Mouse (Mus musculus) liver, embryonic 14 days (tissue): ENCODE data around the gene Mettl3. TPM values are rescaled to one million over a fixed set of nuclear protein-coding genes. Genes with fewer than 3 reads are reported as not detected.

ENCODE experiments used
- polyA plus RNA-seq: library from polyadenylated mRNA; depleted of rRNA; stranded (reverse); fragments of >200 nt; gene quantifications from 2 replicates; pipeline ENCODE4 v1.2.3, GENCODE M21; 2012; rRNA removed

Mettl3 gene
- polyA plus RNA-seq: 17.1 and 17.7 TPM in 2 replicates

GRCm38 (mm10) chr14:52304644-52305271 is at the start of gene Mettl3:
Gene Mettl3 (minus strand): TSS chr14:52305128.

GRCm38 (mm10) chr14:52327910-52328812 is 23.2 kb upstream of the Mettl3 start, which contains the start of gene Sall2:
Gene Sall2 (minus strand): TSS chr14:52328762.

GRCm38 (mm10) chr14:52278932-52279746 is 25.8 kb downstream of the Mettl3 start, which contains the start of the genes Tox4 and Rab2b:
Gene Tox4 (plus strand): TSS chr14:52279146.
Gene Rab2b (minus strand): TSS chr14:52279545.

GRCm38 (mm10) chr14:52257484-52258213 is 47.3 kb downstream of the Mettl3 start, which contains the start of gene Chd8:
Gene Chd8 (minus strand): TSS chr14:52257780.

Other genes starting within 250 kb of the Mettl3 start
- 184 and 196 TPM in 2 replicates for gene Hnrnpc, start 201.1 kb downstream of the Mettl3 start, polyA plus RNA-seq
- gene Rpgrip1, start 194.4 kb downstream of the Mettl3 start, polyA plus RNA-seq: 0.42 and 0.45 TPM in 2 replicates
- 29.1 and 30.1 TPM in 2 replicates for gene Supt16, start 107.7 kb downstream of the Mettl3 start, polyA plus RNA-seq
- 12.9 and 15.6 TPM in 2 replicates for gene Chd8, start 47.3 kb downstream of the Mettl3 start, polyA plus RNA-seq
- gene Tox4, start 26.0 kb downstream of the Mettl3 start, polyA plus RNA-seq: 9.6 and 11.0 TPM in 2 replicates
- gene Rab2b, start 25.6 kb downstream of the Mettl3 start, polyA plus RNA-seq: 3.2 TPM in 2 replicates
- 0.80 and 0.84 TPM in 2 replicates for gene Sall2, start 23.6 kb upstream of the Mettl3 start, polyA plus RNA-seq
- gene Olfr1513, start 51.3 kb upstream of the Mettl3 start, polyA plus RNA-seq: not detected in 2 replicates
- gene Olfr1512, start 74.0 kb upstream of the Mettl3 start, polyA plus RNA-seq: not detected in 2 replicates
- not detected in 2 replicates for gene Olfr1511, start 92.3 kb upstream of the Mettl3 start, polyA plus RNA-seq
- not detected in 2 replicates for gene Olfr1510, start 109.2 kb upstream of the Mettl3 start, polyA plus RNA-seq
- not detected in 2 replicates for gene Olfr1509, start 137.9 kb upstream of the Mettl3 start, polyA plus RNA-seq
- gene Olfr1508, start 162.4 kb upstream of the Mettl3 start, polyA plus RNA-seq: not detected in 2 replicates
- not detected in 2 replicates for gene Olfr1507, start 190.6 kb upstream of the Mettl3 start, polyA plus RNA-seq